Mouse (Mus musculus): ENCODE data around the gene Klf12. TPM values are rescaled to one million over a fixed set of nuclear protein-coding genes. Genes with fewer than 3 reads are reported as not detected.
A peak's percentile ranks its signal among the peaks of the same experiment; 100 is the strongest.

The Klf12 gene
- total RNA-seq, 2 experiments from 2014 or later: 12.2 to 14.5 TPM

GRCm38 (mm10) chr14:100045431-100045830, 239.0 kb downstream of the Klf12 start:
- DNase-seq: no peak

GRCm38 (mm10) chr14:100041823-100042222, 242.7 kb downstream of the Klf12 start:
- no peak for DNase-seq

GRCm38 (mm10) chr14:100026671-100027070, 257.8 kb downstream of the Klf12 start:
- no peak for DNase-seq

GRCm38 (mm10) chr14:100017219-100017618, 267.3 kb downstream of the Klf12 start:
- no peak for DNase-seq

- no peak for DNase-seq
These were observed 274.0 kb downstream of the Klf12 start for GRCm38 (mm10) chr14:100010525-100010924.

GRCm38 (mm10) chr14:100009790-100010382, 274.6 kb downstream of the Klf12 start:
- DNase-seq: no peak

GRCm38 (mm10) chr14:99983510-99983909, 301.0 kb downstream of the Klf12 start:
- DNase-seq: peak; percentile 16

- DNase-seq: no peak
These were observed 303.3 kb downstream of the Klf12 start for GRCm38 (mm10) chr14:99981209-99981608.

- DNase-seq: no peak
These were observed 316.6 kb downstream of the Klf12 start for GRCm38 (mm10) chr14:99967920-99968319.

- DNase-seq: no peak
These were observed 323.8 kb downstream of the Klf12 start for GRCm38 (mm10) chr14:99960500-99961229.

- no peak for DNase-seq
These were observed 329.3 kb downstream of the Klf12 start for GRCm38 (mm10) chr14:99955133-99955532.

- DNase-seq: no peak
These were observed 340.0 kb downstream of the Klf12 start for GRCm38 (mm10) chr14:99944221-99945108.

GRCm38 (mm10) chr14:99943156-99943555, 341.3 kb downstream of the Klf12 start:
- no peak for DNase-seq

GRCm38 (mm10) chr14:99933456-99933855, 351.0 kb downstream of the Klf12 start:
- no peak for DNase-seq

- DNase-seq: peak; percentile 13
These were observed 352.6 kb downstream of the Klf12 start for GRCm38 (mm10) chr14:99931879-99932278.

GRCm38 (mm10) chr14:99911912-99912311, 372.6 kb downstream of the Klf12 start:
- no peak for DNase-seq

GRCm38 (mm10) chr14:99910876-99911275, 373.6 kb downstream of the Klf12 start:
- DNase-seq: peak; percentile 60

GRCm38 (mm10) chr14:99900902-99901301, 383.6 kb downstream of the Klf12 start:
- DNase-seq: no peak

GRCm38 (mm10) chr14:99898861-99899260, 385.6 kb downstream of the Klf12 start:
- DNase-seq: no peak

GRCm38 (mm10) chr14:99894708-99895383, 389.6 kb downstream of the Klf12 start:
- DNase-seq: peak; percentile 22

- DNase-seq: no peak
These were observed 390.4 kb downstream of the Klf12 start for GRCm38 (mm10) chr14:99894062-99894461.

GRCm38 (mm10) chr14:99886503-99886902, 398.0 kb downstream of the Klf12 start:
- no peak for DNase-seq

Data from gastrocnemius, postnatal 25 days (tissue).